Mouse (Mus musculus) left cerebral cortex, postnatal 36 days (tissue): ENCODE measurements around the gene Sbk1. TPM values are rescaled to one million over a fixed set of nuclear protein-coding genes. Genes with fewer than 3 reads are reported as not detected.
A peak's percentile ranks its signal among the peaks of the same experiment; 100 is the strongest.
"Not testable (repeated sequence)": the region's sequence is repeated elsewhere in the genome, so short reads cannot be mapped to it uniquely, and the experiment has no call there.

ENCODE experiments used
- DNase-seq, 2 experiments: peaks; one replicate each; pipeline ENCODE4 v3.0.0; 2021 to 2022; ENCODE audit warnings: low spot score in 2 of 2, mixed read lengths in 1 of 2
- intact Hi-C: fragments of 180-260 bp; cut with DNase I; formaldehyde crosslinking; loops from one replicate; pipeline ENCODE4 v1.15.1; 2025
- total RNA-seq, 2 experiments: library from RNA; stranded (reverse); gene quantifications; 2 replicates each; pipeline ENCODE4 v1.2.3; 2021

Gene Sbk1
- total RNA-seq, 2 experiments from 2014 or later = 65.2 to 69.9 TPM

- DNase-seq = peak; percentile 72 to 73
- intact Hi-C loops = loop anchor here (1.0 to 5.0 kb wide), 2 partner anchors 38 to 117 kb away; partner anchors contain the start of gene Spns1
Observed at GRCm38 (mm10) chr7:126260280-126261210, 11.9 kb upstream of the Sbk1 start.

DNA sequence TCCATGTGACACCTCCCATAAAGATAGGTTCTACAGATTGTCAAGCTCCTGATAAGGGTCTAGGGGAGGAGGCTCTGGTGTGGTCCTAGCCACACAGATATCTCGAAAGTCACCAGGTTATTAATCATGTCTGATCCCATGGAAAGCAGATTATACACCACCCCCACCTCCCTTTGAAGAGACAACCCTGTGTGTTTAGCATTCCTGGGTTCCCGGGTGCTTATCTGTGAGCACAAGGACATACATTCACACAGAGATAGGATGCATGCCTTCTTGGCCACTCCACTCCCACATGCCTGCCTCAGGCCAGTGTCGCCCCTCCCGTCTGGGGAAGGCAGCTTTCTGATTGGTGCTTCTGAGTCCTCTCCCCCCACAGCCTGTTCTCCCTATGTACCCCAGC lies 10.6 kb upstream of the Sbk1 start:
- intact Hi-C loops = loop anchor here (1.0 to 5.0 kb wide), 2 partner anchors 36 to 115 kb away; partner anchors contain the start of gene Spns1
- DNase-seq = no peak

GRCm38 (mm10) chr7:126263964-126264363 lies 8.5 kb upstream of the Sbk1 start:
- DNase-seq = no peak
- intact Hi-C loops = loop anchor here (5.0 kb wide), 1 partner anchor 113 kb away; the partner anchor contains the start of gene Spns1

- intact Hi-C loops = no loop called here
- peak; percentile 89 to 90 for DNase-seq
Observed at GRCm38 (mm10) chr7:126265949-126266348, 6.5 kb upstream of the Sbk1 start.

GRCm38 (mm10) chr7:126266372-126266870 lies 6.0 kb upstream of the Sbk1 start:
- intact Hi-C loops = no loop called here
- DNase-seq = no peak

GRCm38 (mm10) chr7:126267606-126268005 lies 4.8 kb upstream of the Sbk1 start:
- no peak for DNase-seq
- intact Hi-C loops = no loop called here

DNA sequence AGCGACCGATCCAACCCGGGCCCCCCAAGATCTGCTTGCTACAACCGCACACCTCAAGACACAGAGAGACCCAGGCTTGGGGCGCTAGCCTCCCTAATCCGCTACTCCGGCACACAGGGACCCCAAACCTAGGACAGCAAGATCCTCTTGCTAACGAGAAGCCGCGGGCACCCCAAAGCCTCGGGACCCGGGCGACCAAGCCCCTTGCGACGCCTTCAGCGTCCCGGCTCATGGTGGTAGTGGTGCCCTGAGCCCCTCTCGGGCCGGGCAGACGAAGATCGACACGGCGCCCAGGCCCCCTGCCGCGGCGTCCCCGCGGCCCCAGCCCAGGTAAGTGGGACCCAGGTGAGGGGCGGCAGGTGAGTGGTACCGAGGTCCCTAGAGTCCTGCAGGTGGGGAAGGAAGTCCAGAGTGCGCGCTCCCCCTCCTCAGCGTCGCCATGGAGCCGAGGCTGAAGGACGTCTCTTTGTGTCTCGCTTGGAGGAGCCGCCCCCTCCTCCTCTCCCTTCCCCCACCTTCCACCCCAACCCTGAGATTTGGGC lies 422 bp downstream of the Sbk1 start:
- DNase-seq = no peak
- intact Hi-C loops = loop anchor here (5.0 kb wide), 1 partner anchor 229 kb away; the partner anchor contains the start of gene Atxn2l

GRCm38 (mm10) chr7:126273351-126274042 lies 1.1 kb downstream of the Sbk1 start:
- intact Hi-C loops = loop anchor here (5.0 kb wide), 1 partner anchor 229 kb away; the partner anchor contains the start of gene Atxn2l
- DNase-seq = no peak

- DNase-seq = no peak
- intact Hi-C loops = loop anchor here (5.0 kb wide), 1 partner anchor 228 kb away; the partner anchor contains the start of gene Atxn2l
Observed at GRCm38 (mm10) chr7:126274137-126274536, 1.7 kb downstream of the Sbk1 start.

DNA sequence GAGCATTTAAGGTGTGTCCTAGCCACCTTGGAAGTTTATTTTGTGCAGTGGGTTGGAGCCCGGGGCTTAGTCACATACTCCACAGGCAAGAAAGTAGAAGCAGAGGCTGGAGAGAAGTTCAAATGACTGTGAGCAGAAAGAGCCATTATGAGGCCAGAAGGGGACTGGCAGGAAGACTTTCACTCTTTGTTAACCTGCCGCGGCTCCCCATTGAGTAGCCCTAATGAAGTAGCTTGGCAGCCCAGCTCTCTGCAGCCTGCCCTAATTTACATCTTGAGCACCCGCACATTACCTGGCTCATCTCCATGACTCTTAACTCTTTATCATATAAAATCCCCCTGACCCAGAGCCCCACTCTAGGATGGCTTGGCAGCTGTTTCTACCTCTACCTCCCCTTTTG lies 2.2 kb downstream of the Sbk1 start:
- DNase-seq = peak in 1 of 2 experiments; percentile 5
- intact Hi-C loops = loop anchor here (5.0 kb wide), 1 partner anchor 228 kb away; the partner anchor contains the start of gene Atxn2l

GRCm38 (mm10) chr7:126275711-126276110 lies 3.3 kb downstream of the Sbk1 start:
- intact Hi-C loops = no loop called here
- peak in 1 of 2 experiments; percentile 3 for DNase-seq

DNA sequence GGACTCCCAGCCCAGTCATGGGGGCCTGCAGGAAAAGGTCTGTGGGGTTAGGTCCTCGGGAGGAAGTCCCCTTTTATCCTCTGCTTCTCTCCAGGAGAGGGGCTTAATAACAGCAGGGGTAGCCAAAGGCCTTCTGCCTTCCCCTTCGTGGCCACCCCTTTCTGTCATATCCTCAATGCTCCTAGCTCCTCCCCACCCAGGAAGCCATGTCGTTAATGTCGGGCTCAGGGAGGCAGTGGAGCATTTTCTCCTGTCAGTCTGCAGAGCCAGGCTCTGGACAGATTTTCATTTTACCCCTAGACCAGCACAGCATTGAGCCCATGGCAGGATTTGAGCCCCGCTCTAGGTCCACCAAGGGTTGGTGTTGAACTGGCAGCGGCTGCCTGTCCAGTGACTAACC lies 3.9 kb downstream of the Sbk1 start:
- DNase-seq = no peak
- intact Hi-C loops = no loop called here

GRCm38 (mm10) chr7:126277536-126278295 lies 5.3 kb downstream of the Sbk1 start:
- intact Hi-C loops = no loop called here

DNA sequence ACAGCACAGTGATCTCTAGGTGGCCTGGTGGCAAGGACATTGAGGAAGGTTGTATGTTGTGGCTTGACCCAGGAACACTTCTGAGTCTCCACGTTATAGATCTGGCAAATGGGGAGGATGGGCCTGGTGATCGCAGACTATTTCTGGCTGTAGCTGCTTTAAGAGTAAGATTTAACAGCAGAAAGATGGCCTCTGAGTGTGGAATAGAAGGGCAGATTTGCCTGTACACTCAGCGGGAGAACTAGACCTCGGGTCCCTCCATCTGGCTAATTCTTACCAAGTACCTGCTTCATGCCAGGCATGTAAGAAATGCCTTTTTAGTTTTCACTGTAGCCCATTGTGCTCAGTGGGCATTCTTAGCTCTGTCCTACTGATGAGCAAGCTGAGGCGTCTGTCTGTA lies 6.4 kb downstream of the Sbk1 start:
- no peak for DNase-seq
- intact Hi-C loops = no loop called here

More at GRCm38 (mm10) chr7:126277536-126278295, 5.3 kb downstream of the Sbk1 start:
- no peak for DNase-seq

GRCm38 (mm10) chr7:126279774-126280482 lies 7.5 kb downstream of the Sbk1 start:
- intact Hi-C loops = no loop called here
- no peak for DNase-seq

GRCm38 (mm10) chr7:126280696-126281095 lies 8.3 kb downstream of the Sbk1 start:
- DNase-seq = no peak
- intact Hi-C loops = no loop called here

DNA sequence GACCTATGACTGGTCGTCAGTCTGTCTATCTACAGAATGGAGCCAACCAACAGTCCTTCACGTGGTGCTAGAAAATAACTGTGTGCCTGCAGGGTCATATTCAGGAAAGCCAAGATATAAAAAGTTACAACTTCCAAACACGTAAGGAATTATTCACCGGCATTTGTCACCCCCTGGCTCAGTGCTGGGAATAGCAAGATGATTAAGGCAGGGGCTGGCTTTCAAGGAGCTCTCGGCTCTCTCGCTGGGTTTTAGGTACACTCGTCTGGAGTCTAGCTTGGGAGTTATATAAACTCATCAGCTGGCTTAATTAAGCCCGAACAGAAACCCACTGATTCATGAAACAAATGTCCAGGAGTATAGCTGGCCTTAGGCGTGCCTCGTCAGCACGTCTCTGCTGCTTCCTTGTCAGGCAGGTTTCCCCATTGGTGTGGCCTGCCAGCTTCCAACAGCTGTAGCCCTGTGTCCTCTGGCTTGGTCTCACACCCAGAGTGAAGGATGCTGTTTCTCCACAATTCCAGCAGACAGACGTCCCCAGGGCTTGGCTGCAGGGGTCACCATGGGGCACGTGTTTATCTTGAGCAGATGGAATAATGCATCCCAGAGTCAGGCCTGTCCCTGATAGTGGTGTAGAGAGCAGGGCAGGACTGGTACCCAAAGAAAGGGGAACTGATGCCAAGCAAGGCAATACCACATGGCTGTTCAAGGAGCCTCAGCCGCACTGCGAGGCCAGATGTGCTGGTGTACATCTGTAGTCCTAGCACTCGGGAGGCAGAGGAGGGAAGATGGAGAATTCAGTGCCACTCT lies 9.7 kb downstream of the Sbk1 start:
- intact Hi-C loops = no loop called here
- DNase-seq = no peak

DNA sequence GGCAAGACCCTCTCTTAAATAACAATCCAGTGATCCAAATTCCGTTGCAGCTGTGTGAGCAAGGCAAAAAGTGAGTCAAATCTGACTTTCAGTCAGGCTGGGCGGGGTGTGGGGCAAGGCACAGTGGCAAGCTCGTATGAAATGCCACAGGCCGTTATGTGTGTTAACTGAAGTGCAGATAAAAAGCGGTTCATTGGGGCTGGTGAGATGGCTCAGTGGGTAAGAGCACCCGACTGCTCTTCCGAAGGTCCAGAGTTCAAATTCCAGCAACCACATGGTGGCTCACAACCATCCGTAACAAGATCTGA lies 10.2 kb downstream of the Sbk1 start:
- DNase-seq, intact Hi-C loops: not testable (repeated sequence)
